In genomic region chr5:91048397-91048796, GRCm38 (mm10) we compare ENCODE assay signal across 29 mouse cellular contexts. TPM values are rescaled to one million over a fixed set of nuclear protein-coding genes. Genes with fewer than 3 reads are reported as not detected.
"Had no signal": no experiment of that assay in that cellular context is flagged by ENCODE, and none has a peak within 500 bp of the region (broad histone marks: within the 10 kb centered on the region; RNA-seq: fewer than 3 reads in every experiment).

No protein-coding gene starts in this region.

- H3K9ac ChIP-seq: limb, embryonic 12.5 days; limb, embryonic 15.5 days; liver, embryonic 14.5 days; liver, postnatal 0 days had no signal

- DNase-seq: kidney, adult 2 months; kidney, postnatal 25 days; layer of hippocampus, postnatal 36 days; left cerebral cortex, postnatal 4 days; liver, postnatal 0 days; midbrain, embryonic 14.5 days; right cerebral cortex, adult 18-20 months; right cerebral cortex, postnatal 14 days; right cerebral cortex, postnatal 4 days; spleen, adult 18-20 months; thymus, postnatal 25 days had no signal

- H3K4me3 ChIP-seq: left cerebral cortex, adult 2 months; limb, embryonic 12.5 days; limb, embryonic 15.5 days had no signal

- H3K36me3 ChIP-seq: limb, embryonic 12.5 days; limb, embryonic 15.5 days had no signal

- H3K4me1 ChIP-seq: limb, embryonic 12.5 days; limb, embryonic 15.5 days had no signal

- H3K27me3 ChIP-seq: limb, embryonic 12.5 days had no signal

- H3K4me2 ChIP-seq: limb, embryonic 12.5 days; limb, embryonic 15.5 days; liver, embryonic 11.5 days; midbrain, embryonic 11.5 days had no signal

- ATAC-seq: hindbrain, embryonic 16.5 days; inflammation-experienced regulatory T-cells, adult 6 months; liver, postnatal 0 days had no signal

- H3K27ac ChIP-seq: kidney, postnatal 0 days; left cerebral cortex, adult 2 months; limb, embryonic 12.5 days; limb, embryonic 15.5 days; liver, embryonic 14.5 days had no signal

- H3K9me3 ChIP-seq: limb, embryonic 12.5 days; limb, embryonic 15.5 days had no signal

RNA-seq across cellular contexts. Expression of gene Epgn, which starts 21.1 kb away (rescaled TPM):
- total RNA-seq: layer of hippocampus, adult 8-10 months; left cerebral cortex, postnatal 14 days; megakaryocyte-erythroid progenitor cell, adult 5-6 weeks had no signal
- polyA plus RNA-seq: hindbrain, embryonic 16.5 days; inflammation-experienced regulatory T-cells, adult 6 months; kidney, adult 2 months; kidney, embryonic 14.5 days; liver, postnatal 0 days; midbrain, postnatal 0 days had no signal

RNA-seq across cellular contexts. Expression of gene Ereg, which starts 26.0 kb away (rescaled TPM):
- total RNA-seq: layer of hippocampus, adult 8-10 months; layer of hippocampus, postnatal 10 days; layer of hippocampus, postnatal 36 days; left cerebral cortex, adult 2 months; left cerebral cortex, postnatal 14 days; left cerebral cortex, postnatal 4 days; megakaryocyte progenitor cell, adult 5-6 weeks; megakaryocyte-erythroid progenitor cell, adult 5-6 weeks; midbrain, postnatal 0 days had no signal
- polyA plus RNA-seq: hindbrain, embryonic 16.5 days; inflammation-experienced regulatory T-cells, adult 6 months; kidney, embryonic 14.5 days; kidney, postnatal 0 days; limb, embryonic 12.5 days; midbrain, embryonic 11.5 days; midbrain, embryonic 14.5 days; midbrain, postnatal 0 days; neural tube, embryonic 11.5 days; neural tube, embryonic 14.5 days had no signal
